Mouse (Mus musculus) ES-CJ7 (cell line): ENCODE results near the gene Gm20821.
"Not testable (repeated sequence)": the region's sequence is repeated elsewhere in the genome, so short reads cannot be mapped to it uniquely, and the experiment has no call there.

Experiments
- DNase-seq: peaks from one replicate; pipeline ENCODE4 v3.0.0; 2011; ENCODE audit warnings: low read depth, low spot score

Gene Gm20821

GRCm38 (mm10) chrY:9781504-9781903 lies at the start of gene Gm20821:
Gene Gm20821 (plus strand): TSS chrY:9781804.
- not testable (repeated sequence) for DNase-seq
